Mouse (Mus musculus) ES-Bruce4 (cell line): ENCODE measurements around the gene Hdac9.

ENCODE experiments used
- CTCF ChIP-seq: IDR thresholded peaks from one replicate; pipeline ENCODE4 v1.8.1; 2011; ENCODE audit warnings: low read depth, low read length
- EP300 ChIP-seq: IDR thresholded peaks from 2 replicates; pipeline ENCODE4 v1.6.1; 2011; ENCODE audit warnings: low read depth, low read length; ENCODE audit not compliant: insufficient read depth
- POLR2A ChIP-seq: IDR thresholded peaks from one replicate; pipeline ENCODE4 v1.8.1; 2011; ENCODE audit warnings: low read length; ENCODE audit not compliant: insufficient read depth

- TF ChIP-seq CTCF (no peak), POLR2A (no peak), EP300 (no peak)
These were observed 114.6 kb downstream of the Hdac9 start for GRCm38 (mm10) chr12:34802308-34802707.
